Mouse (Mus musculus): Measurements from ENCODE around the gene Coil. TPM values are rescaled to one million over a fixed set of nuclear protein-coding genes. Genes with fewer than 3 reads are reported as not detected.
A peak's percentile ranks its signal among the peaks of the same experiment; 100 is the strongest.

Gene Coil
- total RNA-seq, 1 experiment = 37.8 TPM

GRCm38 (mm10) chr11:88986616-88987015 is 16.6 kb downstream of the Coil start:
- Histone ChIP-seq H3K4me1 (ENCODE audit: control insufficient read depth in 2 of 2, insufficient read depth in 2 of 2, low read length in 2 of 2, poor library complexity in 1 of 2) (peaks cover 0 to 8% of the 10 kb centered on the region in 2 experiments; a peak in 2 of 4 replicates), H3K9me3 (ENCODE audit: control insufficient read depth, insufficient read depth, low read depth, low read length) (no peaks in the 10 kb centered on the region), H3K4me3 (ENCODE audit: insufficient read depth in 1 of 2, low read depth in 1 of 2, low read length in 2 of 2, poor library complexity in 1 of 2, severe bottlenecking in 1 of 2) (peak overlapping the region in 1 of 2 experiments; percentile 42; a peak in 1 of 4 replicates), H3K27ac (ENCODE audit: insufficient read depth, low read depth, low read length, poor library complexity, severe bottlenecking) (peak overlapping the region; percentile 44; the same call in 1 of the 2 replicates), H3K36me3 (ENCODE audit: control insufficient read depth, insufficient read depth, low read length, poor library complexity, severe bottlenecking) (peaks cover 38% of the 10 kb centered on the region), H3K9ac (ENCODE audit: insufficient read depth, low read depth, low read length, poor library complexity, severe bottlenecking) (no peak overlapping the region)
- no peak for DNase-seq (ENCODE audit: low read depth, low spot score)
- TF ChIP-seq ZC3H11A (IDR thresholded peaks at IDR 0.05; ENCODE audit: borderline replicate concordance, low read depth, low read length) = 0 out of 2 replicates have a peak, but pooled peaks have one; percentile 12
- no peak for TF ChIP-seq ZNF384 (IDR thresholded peaks at IDR 0.05; ENCODE audit: low read depth, low read length)
- no peak for TF ChIP-seq MAFK (IDR thresholded peaks at IDR 0.05; ENCODE audit: insufficient read depth, low read depth, low read length)
- in situ Hi-C loops (cut with MboI; ENCODE audit: low sequenced_read_pairs in 2 of 2, unreplicated experiment in 2 of 2) = no loop called here

- Histone ChIP-seq H3K9ac (ENCODE audit: insufficient read depth, low read depth, low read length, poor library complexity, severe bottlenecking) (no peak overlapping the region), H3K36me3 (ENCODE audit: control insufficient read depth, insufficient read depth, low read length, poor library complexity, severe bottlenecking) (peaks cover 24% of the 10 kb centered on the region), H3K4me1 (ENCODE audit: control insufficient read depth in 2 of 2, insufficient read depth in 2 of 2, low read length in 2 of 2, poor library complexity in 1 of 2) (peaks cover 0 to 4% of the 10 kb centered on the region in 2 experiments; a peak in 2 of 4 replicates), H3K4me3 (ENCODE audit: insufficient read depth in 1 of 2, low read depth in 1 of 2, low read length in 2 of 2, poor library complexity in 1 of 2, severe bottlenecking in 1 of 2) (no peak overlapping the region), H3K27ac (ENCODE audit: insufficient read depth, low read depth, low read length, poor library complexity, severe bottlenecking) (no peak overlapping the region), H3K9me3 (ENCODE audit: control insufficient read depth, insufficient read depth, low read depth, low read length) (no peaks in the 10 kb centered on the region)
- in situ Hi-C loops (cut with MboI; ENCODE audit: low sequenced_read_pairs in 2 of 2, unreplicated experiment in 2 of 2) = no loop called here
- TF ChIP-seq CHD2 (IDR thresholded peaks at IDR 0.05; ENCODE audit: low read depth, low read length) (no peak), ZNF384 (IDR thresholded peaks at IDR 0.05; ENCODE audit: low read depth, low read length) (no peak), ZC3H11A (IDR thresholded peaks at IDR 0.05; ENCODE audit: borderline replicate concordance, low read depth, low read length) (no peak), HCFC1 (IDR thresholded peaks at IDR 0.05; ENCODE audit: borderline replicate concordance, insufficient read depth, low read length) (no peak), MAFK (IDR thresholded peaks at IDR 0.05; ENCODE audit: insufficient read depth, low read depth, low read length) (no peak)
- DNase-seq (ENCODE audit: low read depth, low spot score) = no peak
These were observed 18.9 kb downstream of the Coil start for GRCm38 (mm10) chr11:88988956-88989355.

GRCm38 (mm10) chr11:88989530-88989929 is 19.5 kb downstream of the Coil start:
- H3K9ac ChIP-seq (ENCODE audit: insufficient read depth, low read depth, low read length, poor library complexity, severe bottlenecking) = no peak overlapping the region
- H3K4me1 ChIP-seq (ENCODE audit: control insufficient read depth in 2 of 2, insufficient read depth in 2 of 2, low read length in 2 of 2, poor library complexity in 1 of 2) = peaks cover 4 to 7% of the 10 kb centered on the region in 2 experiments; a peak in 3 of 4 replicates
- no peak for DNase-seq (ENCODE audit: low read depth, low spot score)
- TF ChIP-seq HCFC1 (IDR thresholded peaks at IDR 0.05; ENCODE audit: borderline replicate concordance, insufficient read depth, low read length) (no peak), ZNF384 (IDR thresholded peaks at IDR 0.05; ENCODE audit: low read depth, low read length) (no peak), CHD2 (IDR thresholded peaks at IDR 0.05; ENCODE audit: low read depth, low read length) (no peak), ZC3H11A (IDR thresholded peaks at IDR 0.05; ENCODE audit: borderline replicate concordance, low read depth, low read length) (no peak), MAFK (IDR thresholded peaks at IDR 0.05; ENCODE audit: insufficient read depth, low read depth, low read length) (no peak)
- H3K27ac ChIP-seq (ENCODE audit: insufficient read depth, low read depth, low read length, poor library complexity, severe bottlenecking) = no peak overlapping the region
- H3K4me3 ChIP-seq (ENCODE audit: insufficient read depth in 1 of 2, low read depth in 1 of 2, low read length in 2 of 2, poor library complexity in 1 of 2, severe bottlenecking in 1 of 2) = no peak overlapping the region
- H3K36me3 ChIP-seq (ENCODE audit: control insufficient read depth, insufficient read depth, low read length, poor library complexity, severe bottlenecking) = peaks cover 19% of the 10 kb centered on the region
- in situ Hi-C loops (cut with MboI; ENCODE audit: low sequenced_read_pairs in 2 of 2, unreplicated experiment in 2 of 2) = no loop called here
- H3K9me3 ChIP-seq (ENCODE audit: control insufficient read depth, insufficient read depth, low read depth, low read length) = no peaks in the 10 kb centered on the region

GRCm38 (mm10) chr11:88993186-88993585 is 23.1 kb downstream of the Coil start:
- Histone ChIP-seq H3K27ac (ENCODE audit: insufficient read depth, low read depth, low read length, poor library complexity, severe bottlenecking) (no peak overlapping the region), H3K9ac (ENCODE audit: insufficient read depth, low read depth, low read length, poor library complexity, severe bottlenecking) (no peak overlapping the region), H3K4me3 (ENCODE audit: insufficient read depth in 1 of 2, low read depth in 1 of 2, low read length in 2 of 2, poor library complexity in 1 of 2, severe bottlenecking in 1 of 2) (no peak overlapping the region), H3K4me1 (ENCODE audit: control insufficient read depth in 2 of 2, insufficient read depth in 2 of 2, low read length in 2 of 2, poor library complexity in 1 of 2) (peaks cover 8 to 20% of the 10 kb centered on the region in 2 experiments), H3K9me3 (ENCODE audit: control insufficient read depth, insufficient read depth, low read depth, low read length) (no peaks in the 10 kb centered on the region), H3K36me3 (ENCODE audit: control insufficient read depth, insufficient read depth, low read length, poor library complexity, severe bottlenecking) (peaks cover 8% of the 10 kb centered on the region; the same call in 1 of the 2 replicates)
- TF ChIP-seq MAFK (IDR thresholded peaks at IDR 0.05; ENCODE audit: insufficient read depth, low read depth, low read length) (no peak), ZNF384 (IDR thresholded peaks at IDR 0.05; ENCODE audit: low read depth, low read length) (no peak), HCFC1 (IDR thresholded peaks at IDR 0.05; ENCODE audit: borderline replicate concordance, insufficient read depth, low read length) (no peak), CHD2 (IDR thresholded peaks at IDR 0.05; ENCODE audit: low read depth, low read length) (no peak), ZC3H11A (IDR thresholded peaks at IDR 0.05; ENCODE audit: borderline replicate concordance, low read depth, low read length) (no peak)
- DNase-seq (ENCODE audit: low read depth, low spot score) = no peak
- in situ Hi-C loops (cut with MboI; ENCODE audit: low sequenced_read_pairs in 2 of 2, unreplicated experiment in 2 of 2) = no loop called here
